Mouse (Mus musculus): ENCODE measurements around the gene Lims1.

Gene Lims1

DNA sequence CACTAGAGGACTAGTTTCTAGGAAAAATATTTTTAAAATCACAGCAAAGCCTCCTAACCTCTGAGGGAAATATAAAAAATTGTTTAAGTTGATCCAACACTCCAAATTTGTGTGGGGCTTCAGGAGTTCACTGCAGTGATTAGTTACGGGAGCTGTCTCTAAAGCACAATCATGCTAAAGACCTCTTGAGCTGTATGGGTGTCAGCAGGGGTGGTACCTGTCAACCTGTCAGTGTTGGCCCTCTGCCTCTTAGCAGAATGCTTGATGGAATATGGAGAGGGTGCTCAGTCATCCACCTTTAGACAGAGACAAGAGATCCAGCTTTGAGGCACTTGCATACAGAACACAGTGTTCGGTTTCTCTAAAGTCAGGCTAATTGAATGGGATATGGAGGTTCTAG, 60.5 kb downstream of the Lims1 start:
- Histone ChIP-seq H3K36me3 (ENCODE audit: control insufficient read depth, insufficient read depth, low read length, poor library complexity, severe bottlenecking) (no peaks in the 10 kb centered on the region), H3K27me3 (ENCODE audit: control insufficient read depth, insufficient read depth, low read length, poor library complexity, severe bottlenecking) (no peaks in the 10 kb centered on the region)
- DNase-seq (ENCODE audit: low read depth, low spot score), result no peak

DNA sequence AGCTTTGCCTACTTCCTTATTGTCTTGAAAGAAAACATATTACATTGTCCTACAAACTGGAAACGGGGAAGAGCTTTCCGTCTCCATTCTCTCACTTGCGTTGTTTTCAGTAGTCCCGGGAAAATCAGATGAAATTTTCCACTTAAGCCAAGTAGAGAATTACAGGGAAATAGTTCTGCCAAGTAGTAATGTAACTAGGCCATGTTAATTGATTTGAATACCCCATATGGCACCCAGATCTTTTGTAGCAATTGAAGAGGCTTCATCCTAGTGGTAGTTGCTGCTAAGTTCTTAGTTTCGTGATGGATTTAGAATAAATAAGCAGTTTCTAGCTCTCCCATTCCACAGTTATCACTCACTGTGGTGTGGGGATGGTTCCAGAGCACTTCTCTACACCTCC, 62.4 kb downstream of the Lims1 start:
- no peaks in the 10 kb centered on the region for H3K27me3 ChIP-seq (ENCODE audit: control insufficient read depth, insufficient read depth, low read length, poor library complexity, severe bottlenecking)
- no peak for DNase-seq (ENCODE audit: low read depth, low spot score)
- no peaks in the 10 kb centered on the region for H3K36me3 ChIP-seq (ENCODE audit: control insufficient read depth, insufficient read depth, low read length, poor library complexity, severe bottlenecking)

DNA sequence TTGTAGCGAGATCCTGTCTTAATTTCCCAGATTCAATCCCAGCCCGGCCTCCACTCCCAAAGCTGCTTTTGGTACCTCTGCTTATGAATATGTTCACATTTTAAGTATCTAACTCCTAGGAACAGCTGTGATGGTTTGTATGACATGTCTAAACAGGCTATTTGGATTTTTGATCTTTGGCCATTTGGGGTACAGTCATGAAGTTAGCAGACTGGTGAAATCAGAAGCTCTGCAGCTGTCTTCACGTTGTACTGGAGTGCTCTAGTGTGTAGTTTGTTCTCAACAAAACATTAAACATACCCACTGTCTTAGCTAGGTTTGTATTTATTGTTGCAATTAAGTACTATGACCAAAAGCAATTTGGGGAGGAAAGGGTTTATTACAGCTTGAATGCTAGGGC, 63.7 kb downstream of the Lims1 start:
- Histone ChIP-seq H3K36me3 (ENCODE audit: control insufficient read depth, insufficient read depth, low read length, poor library complexity, severe bottlenecking) (no peaks in the 10 kb centered on the region), H3K27me3 (ENCODE audit: control insufficient read depth, insufficient read depth, low read length, poor library complexity, severe bottlenecking) (no peaks in the 10 kb centered on the region)
- no peak for DNase-seq (ENCODE audit: low read depth, low spot score)

DNA sequence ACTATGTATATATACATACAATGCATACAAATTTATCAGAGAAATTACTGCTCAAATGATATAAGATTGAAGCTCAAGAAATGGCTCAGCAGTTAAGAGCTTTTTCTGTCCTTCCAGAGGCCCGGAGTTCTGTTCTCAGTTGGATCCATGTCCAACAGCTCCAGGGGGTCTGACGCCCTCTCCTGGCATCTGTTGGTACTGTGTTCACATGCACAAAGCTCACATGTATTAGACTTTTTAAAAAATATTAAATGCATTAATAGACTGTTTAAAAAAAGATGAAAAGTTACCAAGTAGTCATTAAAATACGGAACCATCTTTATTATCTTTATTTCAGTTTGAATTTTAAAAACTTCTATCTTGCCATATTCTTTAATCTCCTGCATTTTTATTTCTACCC, 65.4 kb downstream of the Lims1 start:
- no peaks in the 10 kb centered on the region for H3K36me3 ChIP-seq (ENCODE audit: control insufficient read depth, insufficient read depth, low read length, poor library complexity, severe bottlenecking)
- DNase-seq (ENCODE audit: low read depth, low spot score), result peak; percentile 18
- no peaks in the 10 kb centered on the region for H3K27me3 ChIP-seq (ENCODE audit: control insufficient read depth, insufficient read depth, low read length, poor library complexity, severe bottlenecking)

DNA sequence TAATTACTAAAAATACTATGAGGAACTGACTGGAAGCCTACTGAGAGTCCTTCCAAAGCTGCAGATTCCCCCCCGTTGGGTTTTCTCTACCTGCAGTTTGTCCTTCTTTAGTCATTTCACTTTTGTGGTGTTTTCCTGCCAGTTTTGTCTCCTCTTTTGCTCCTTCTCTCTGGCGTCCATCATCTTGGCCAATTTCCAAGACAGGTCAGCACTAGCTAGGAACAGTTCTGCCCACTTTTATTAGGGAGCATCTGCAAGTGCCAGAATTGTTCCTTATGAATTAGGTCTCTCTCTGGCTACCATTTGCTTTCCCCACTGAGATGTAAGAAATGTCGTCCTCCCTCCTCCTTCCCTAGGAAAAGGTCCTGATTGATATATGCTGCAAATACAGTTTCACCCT, 65.9 kb downstream of the Lims1 start:
- Histone ChIP-seq H3K36me3 (ENCODE audit: control insufficient read depth, insufficient read depth, low read length, poor library complexity, severe bottlenecking) (no peaks in the 10 kb centered on the region), H3K27me3 (ENCODE audit: control insufficient read depth, insufficient read depth, low read length, poor library complexity, severe bottlenecking) (no peaks in the 10 kb centered on the region)
- no peak for DNase-seq (ENCODE audit: low read depth, low spot score)

DNA sequence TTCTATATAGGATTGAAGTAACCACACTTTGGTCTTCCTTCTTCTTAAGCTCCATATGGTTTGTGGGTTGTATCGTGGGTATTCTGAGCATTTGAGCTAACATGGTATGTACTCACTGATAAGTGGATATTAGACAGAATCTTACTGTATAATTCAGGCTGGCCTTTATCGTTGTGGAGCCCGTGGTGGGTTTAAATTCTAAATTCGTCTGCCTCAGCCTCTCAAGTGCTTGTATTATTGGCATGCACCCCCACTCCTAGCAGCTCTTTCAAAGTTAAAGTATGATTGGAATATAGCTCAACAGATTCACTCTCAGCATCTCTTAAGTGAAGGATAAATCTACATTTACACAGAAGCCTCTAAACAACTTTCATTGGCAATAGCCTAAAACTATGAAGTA, 69.2 kb downstream of the Lims1 start:
- no peaks in the 10 kb centered on the region for H3K27me3 ChIP-seq (ENCODE audit: control insufficient read depth, insufficient read depth, low read length, poor library complexity, severe bottlenecking)

DNA sequence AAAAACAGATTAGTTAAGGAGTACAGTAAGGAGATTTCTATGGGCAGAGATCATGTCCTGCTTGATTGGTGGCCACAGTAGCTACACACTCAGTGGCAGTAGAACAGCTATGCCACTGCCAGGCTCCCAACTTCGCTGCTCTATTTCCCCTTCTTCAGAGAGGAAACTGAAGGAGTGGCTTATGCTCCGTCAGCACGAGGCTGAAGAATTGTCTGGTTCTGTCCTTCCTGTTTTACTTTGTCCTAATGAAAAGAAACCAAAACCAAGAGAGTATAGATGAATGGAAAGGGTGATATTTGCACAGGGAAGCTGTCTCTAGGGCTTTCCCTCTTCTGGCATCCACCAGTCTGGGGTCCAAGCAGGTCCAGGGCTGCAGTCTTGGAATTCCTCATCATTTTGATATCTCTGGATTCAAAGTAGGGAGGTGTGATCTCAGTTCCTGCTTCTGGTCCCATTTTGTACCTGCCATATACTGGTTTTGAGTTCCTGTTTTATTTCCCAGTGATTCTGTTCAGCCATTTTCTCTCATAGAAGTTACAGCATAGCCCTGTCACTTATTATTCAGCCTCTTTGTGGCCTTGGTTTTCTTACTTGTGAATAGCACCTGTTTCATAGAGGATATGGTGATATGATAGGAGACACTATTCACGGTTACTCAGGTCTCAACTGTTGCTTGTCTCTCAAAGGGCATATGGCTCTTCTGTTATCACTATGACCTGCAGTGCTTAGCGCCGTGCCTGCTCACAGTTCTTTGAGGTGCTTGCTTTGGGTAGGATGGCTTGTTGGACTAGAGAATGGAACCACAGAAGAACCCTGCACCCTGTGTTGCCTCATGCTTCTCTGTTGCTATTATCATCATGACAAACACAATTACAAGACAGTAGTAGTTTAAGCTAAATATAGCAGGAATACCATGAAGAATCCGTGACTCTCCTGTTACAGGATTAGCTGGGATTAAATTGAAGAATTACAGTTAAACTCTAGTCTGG, 70.1 kb downstream of the Lims1 start:
- no peaks in the 10 kb centered on the region for H3K36me3 ChIP-seq (ENCODE audit: control insufficient read depth, insufficient read depth, low read length, poor library complexity, severe bottlenecking)
- DNase-seq (ENCODE audit: low read depth, low spot score), result peak; percentile 78
- H3K27me3 ChIP-seq (ENCODE audit: control insufficient read depth, insufficient read depth, low read length, poor library complexity, severe bottlenecking), result no peaks in the 10 kb centered on the region

More for the DNA sequence above, 69.2 kb downstream of the Lims1 start:
- H3K36me3 ChIP-seq (ENCODE audit: control insufficient read depth, insufficient read depth, low read length, poor library complexity, severe bottlenecking), result no peaks in the 10 kb centered on the region
- DNase-seq (ENCODE audit: low read depth, low spot score), result no peak

DNA sequence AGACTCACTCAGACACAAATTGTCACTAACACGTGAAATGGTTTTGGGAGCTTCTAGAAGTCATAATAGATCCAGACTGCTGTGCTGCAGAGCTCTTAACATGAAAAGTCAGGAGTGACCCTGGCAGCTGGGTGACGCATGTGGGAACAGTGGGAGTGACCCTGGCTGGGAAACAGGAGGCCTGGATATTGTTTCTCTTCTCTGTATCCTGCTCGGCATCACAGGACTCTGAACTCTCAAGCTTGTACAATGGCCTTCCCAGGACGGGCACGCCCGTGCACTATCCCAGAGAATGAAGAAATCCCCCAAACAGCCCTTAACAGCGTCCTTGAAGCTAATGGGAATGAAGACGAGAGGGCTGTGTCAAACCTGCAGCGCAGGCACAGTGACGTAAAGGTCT, 70.9 kb downstream of the Lims1 start:
- H3K27me3 ChIP-seq (ENCODE audit: control insufficient read depth, insufficient read depth, low read length, poor library complexity, severe bottlenecking), result no peaks in the 10 kb centered on the region

DNA sequence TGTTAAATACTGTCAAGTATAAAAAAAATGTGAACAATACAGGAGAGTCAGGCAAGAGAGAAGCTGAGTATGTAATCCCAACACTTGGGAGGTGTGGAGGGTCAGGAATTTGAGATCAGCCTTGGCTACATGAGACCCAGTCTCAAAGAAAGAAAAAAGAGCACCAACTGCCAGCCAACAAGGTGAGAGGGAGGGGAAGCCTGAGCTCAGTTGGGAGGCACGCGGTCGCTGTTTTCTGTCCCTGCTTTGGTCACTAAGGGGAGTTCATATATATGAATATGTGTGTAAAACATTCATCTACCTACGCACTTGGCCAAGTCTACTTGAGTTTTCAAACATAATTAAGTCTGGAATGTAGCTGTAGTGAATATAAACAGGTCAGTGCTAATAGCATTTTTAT, 72.0 kb downstream of the Lims1 start:
- Histone ChIP-seq H3K36me3 (ENCODE audit: control insufficient read depth, insufficient read depth, low read length, poor library complexity, severe bottlenecking) (no peaks in the 10 kb centered on the region), H3K27me3 (ENCODE audit: control insufficient read depth, insufficient read depth, low read length, poor library complexity, severe bottlenecking) (no peaks in the 10 kb centered on the region)
- no peak for DNase-seq (ENCODE audit: low read depth, low spot score)

More for the DNA sequence above, 70.9 kb downstream of the Lims1 start:
- no peaks in the 10 kb centered on the region for H3K36me3 ChIP-seq (ENCODE audit: control insufficient read depth, insufficient read depth, low read length, poor library complexity, severe bottlenecking)
- no peak for DNase-seq (ENCODE audit: low read depth, low spot score)

DNA sequence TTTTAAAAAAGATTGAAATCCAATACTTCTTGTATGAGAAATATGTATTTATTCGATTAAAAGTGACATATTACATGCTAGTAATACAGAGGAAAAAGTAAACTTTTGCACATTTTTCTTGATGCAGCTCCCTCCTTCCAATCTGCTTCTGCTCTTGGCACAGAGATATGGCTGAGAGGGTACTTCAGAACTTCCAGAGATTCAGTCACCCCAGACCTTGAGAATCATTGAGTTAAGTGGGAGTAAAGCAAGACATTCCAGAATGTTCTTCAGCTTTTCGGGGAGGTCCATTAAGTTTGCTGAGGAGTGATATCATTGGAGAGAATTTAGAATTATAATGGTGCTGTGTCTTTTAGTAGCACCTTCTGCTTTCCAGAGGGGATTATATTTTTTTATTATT, 72.5 kb downstream of the Lims1 start:
- DNase-seq (ENCODE audit: low read depth, low spot score), result no peak
- no peaks in the 10 kb centered on the region for H3K27me3 ChIP-seq (ENCODE audit: control insufficient read depth, insufficient read depth, low read length, poor library complexity, severe bottlenecking)
- no peaks in the 10 kb centered on the region for H3K36me3 ChIP-seq (ENCODE audit: control insufficient read depth, insufficient read depth, low read length, poor library complexity, severe bottlenecking)

DNA sequence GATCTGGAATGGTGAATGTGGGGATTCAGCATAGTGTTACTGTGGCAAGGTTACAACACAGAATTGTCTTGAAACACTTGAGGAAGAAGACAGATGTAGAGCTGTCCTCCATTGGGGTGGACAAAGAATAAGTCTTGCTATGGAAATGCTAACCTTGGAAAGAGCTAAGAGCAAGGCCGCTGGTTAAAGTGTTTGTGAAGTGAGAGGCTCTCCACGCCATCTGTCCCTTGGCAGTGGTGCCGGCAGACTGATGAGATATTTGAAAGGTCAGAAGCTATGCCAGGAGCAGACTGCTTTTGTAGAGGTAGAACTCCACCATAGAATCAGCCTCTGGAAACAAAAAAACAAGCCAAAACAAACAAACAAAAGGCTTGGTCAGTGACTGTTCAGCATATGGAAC, 73.3 kb downstream of the Lims1 start:
- no peak for DNase-seq (ENCODE audit: low read depth, low spot score)
- Histone ChIP-seq H3K27me3 (ENCODE audit: control insufficient read depth, insufficient read depth, low read length, poor library complexity, severe bottlenecking) (no peaks in the 10 kb centered on the region), H3K36me3 (ENCODE audit: control insufficient read depth, insufficient read depth, low read length, poor library complexity, severe bottlenecking) (peaks cover 6% of the 10 kb centered on the region; the same call in 1 of the 2 replicates)

DNA sequence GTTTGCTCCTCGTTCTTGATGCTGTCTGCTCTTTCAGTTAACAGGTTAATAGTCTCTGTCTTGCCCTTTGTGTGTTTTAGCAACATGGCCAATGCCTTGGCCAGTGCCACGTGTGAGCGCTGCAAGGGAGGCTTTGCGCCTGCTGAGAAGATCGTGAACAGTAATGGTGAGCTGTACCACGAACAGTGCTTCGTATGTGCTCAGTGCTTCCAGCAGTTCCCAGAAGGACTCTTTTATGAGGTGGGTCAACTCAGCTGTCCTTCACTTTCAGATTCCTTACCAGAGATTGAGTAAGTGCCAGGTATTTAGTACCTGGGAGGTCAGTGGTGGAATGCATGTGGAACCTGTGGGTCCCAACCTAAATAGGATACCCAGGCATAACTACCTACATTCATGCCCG, 75.7 kb downstream of the Lims1 start:
- Histone ChIP-seq H3K27me3 (ENCODE audit: control insufficient read depth, insufficient read depth, low read length, poor library complexity, severe bottlenecking) (no peaks in the 10 kb centered on the region), H3K36me3 (ENCODE audit: control insufficient read depth, insufficient read depth, low read length, poor library complexity, severe bottlenecking) (peaks cover 13% of the 10 kb centered on the region; the same call in 1 of the 2 replicates)
- DNase-seq (ENCODE audit: low read depth, low spot score), result no peak

DNA sequence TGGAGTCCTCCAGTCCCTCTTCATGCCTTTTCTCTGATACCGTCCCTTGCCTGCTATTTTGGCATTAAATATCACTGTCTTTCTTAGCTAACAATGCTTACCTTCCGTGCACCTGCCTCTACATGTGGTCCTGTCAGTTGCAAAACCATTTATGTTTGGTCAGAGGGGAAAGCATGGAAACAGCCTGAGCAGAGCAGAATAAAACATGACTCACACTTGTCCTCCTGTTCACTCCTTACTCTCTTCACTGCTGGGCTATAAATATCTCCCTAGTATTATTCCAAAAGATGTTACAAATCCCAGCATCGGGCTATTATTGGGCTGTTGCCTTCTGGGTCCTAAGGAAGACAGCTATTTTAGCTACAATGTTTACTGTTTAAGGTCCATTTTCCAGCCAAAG, 78.6 kb downstream of the Lims1 start:
- Histone ChIP-seq H3K27me3 (ENCODE audit: control insufficient read depth, insufficient read depth, low read length, poor library complexity, severe bottlenecking) (no peaks in the 10 kb centered on the region), H3K36me3 (ENCODE audit: control insufficient read depth, insufficient read depth, low read length, poor library complexity, severe bottlenecking) (peaks cover 14% of the 10 kb centered on the region; the same call in 1 of the 2 replicates)
- DNase-seq (ENCODE audit: low read depth, low spot score), result no peak

DNA sequence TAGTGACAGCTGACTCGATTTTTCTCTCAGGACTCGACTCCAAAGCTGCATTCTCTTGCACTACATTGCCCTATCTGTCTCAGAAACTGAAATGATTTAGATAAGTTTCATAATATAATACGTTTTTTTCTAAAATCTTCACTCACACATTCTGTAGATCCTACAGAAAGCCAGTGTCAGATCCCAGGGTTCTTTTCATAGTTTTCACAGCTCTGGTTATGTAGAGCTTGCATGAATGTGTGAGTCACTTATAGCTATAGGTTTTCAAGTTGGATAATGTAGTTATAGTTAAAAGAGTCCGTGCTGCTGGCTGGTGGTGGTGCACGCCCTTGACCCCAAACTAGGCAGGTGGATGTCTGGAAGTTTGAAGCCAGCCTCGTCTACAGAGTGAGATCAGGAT, 81.4 kb downstream of the Lims1 start:
- H3K36me3 ChIP-seq (ENCODE audit: control insufficient read depth, insufficient read depth, low read length, poor library complexity, severe bottlenecking), result peaks cover 17% of the 10 kb centered on the region
- no peak for DNase-seq (ENCODE audit: low read depth, low spot score)
- no peaks in the 10 kb centered on the region for H3K27me3 ChIP-seq (ENCODE audit: control insufficient read depth, insufficient read depth, low read length, poor library complexity, severe bottlenecking)

DNA sequence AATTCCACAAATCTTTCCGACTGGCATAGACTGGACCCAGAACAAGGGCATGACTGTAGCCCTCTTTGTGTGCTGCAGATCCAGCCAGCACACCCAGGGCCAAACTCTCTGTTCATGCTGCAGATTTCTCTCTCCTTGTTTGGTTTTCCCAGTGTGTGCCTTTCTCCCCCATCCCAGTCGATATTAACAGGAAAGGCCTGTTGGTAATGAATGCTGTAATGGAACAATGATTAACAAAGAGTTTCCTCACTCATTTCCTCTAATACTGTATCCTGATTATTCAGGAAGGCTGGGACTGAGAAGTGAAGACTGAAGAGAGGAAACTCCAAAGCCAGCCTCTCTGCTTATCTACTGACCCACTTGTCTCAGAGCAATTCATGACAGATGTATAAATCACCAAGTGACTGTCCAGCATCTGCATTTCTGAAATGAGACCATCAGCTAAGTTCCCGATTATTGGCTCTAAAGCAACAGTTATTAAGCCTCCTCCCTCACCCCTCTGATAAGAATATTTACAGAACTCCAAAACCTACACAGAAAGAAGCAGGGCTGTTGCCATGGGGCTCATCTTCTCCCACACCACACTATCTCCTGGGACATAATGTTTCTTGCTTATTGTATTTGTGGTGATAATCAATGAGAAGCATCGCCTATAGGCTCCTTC, 82.2 kb downstream of the Lims1 start:
- DNase-seq (ENCODE audit: low read depth, low spot score), result no peak
- Histone ChIP-seq H3K27me3 (ENCODE audit: control insufficient read depth, insufficient read depth, low read length, poor library complexity, severe bottlenecking) (no peaks in the 10 kb centered on the region), H3K36me3 (ENCODE audit: control insufficient read depth, insufficient read depth, low read length, poor library complexity, severe bottlenecking) (peaks cover 21% of the 10 kb centered on the region)
